Mouse (Mus musculus): Measurements from ENCODE around the gene Syngap1. TPM values are rescaled to one million over a fixed set of nuclear protein-coding genes. Genes with fewer than 3 reads are reported as not detected.
A peak's percentile ranks its signal among the peaks of the same experiment; 100 is the strongest.

Gene Syngap1
- total and polyA plus RNA-seq, 3 experiments: 2.7 to 24.6 TPM; not detected in 1

DNA sequence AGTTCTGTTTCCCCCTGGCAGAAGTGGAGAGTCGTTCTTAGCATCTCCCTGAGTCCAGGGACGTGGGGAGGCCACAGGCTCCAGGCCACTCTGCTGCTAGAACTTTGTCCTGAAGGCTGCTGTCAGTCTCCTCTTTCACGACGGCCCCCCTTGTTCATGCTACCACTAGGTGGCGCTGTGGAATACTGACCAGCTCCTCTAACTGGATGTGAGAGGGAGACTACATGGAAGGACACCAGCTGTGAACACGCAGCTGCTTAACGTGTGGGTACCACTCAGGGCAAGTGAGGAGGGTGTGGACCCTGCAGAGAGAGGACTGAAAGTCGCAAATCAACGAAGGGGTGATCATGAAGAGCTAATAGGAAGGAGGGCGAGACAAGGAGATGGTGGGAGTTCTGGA, 45.5 kb upstream of the Syngap1 start:
- Histone ChIP-seq H3K4me1 (ENCODE audit: control insufficient read depth in 1 of 2, insufficient read depth in 2 of 2, low read length in 2 of 2) (no peaks in the 10 kb centered on the region), H3K79me2 (ENCODE audit: control insufficient read depth, insufficient read depth, low read length, poor library complexity) (no peaks in the 10 kb centered on the region), H3K27ac (ENCODE audit: control insufficient read depth, low read depth, low read length) (no peak overlapping the region), H3K27me3 (ENCODE audit: control insufficient read depth in 1 of 2, insufficient read depth in 2 of 2, low read length in 2 of 2) (peaks cover 4 to 5% of the 10 kb centered on the region in 2 experiments; a peak in 2 of 4 replicates), H3K9ac (ENCODE audit: control insufficient read depth, low read depth, low read length, poor library complexity, severe bottlenecking) (no peak overlapping the region), H3K4me3 (ENCODE audit: control insufficient read depth in 1 of 2, insufficient read depth in 1 of 2, low read depth in 2 of 2, low read length in 2 of 2) (no peak overlapping the region), H3K36me3 (ENCODE audit: control insufficient read depth in 1 of 2, insufficient read depth in 2 of 2, low read length in 2 of 2) (no peaks in the 10 kb centered on the region), H3K9me3 (replicated peaks; ENCODE audit: insufficient read depth, low read length) (no peaks in the 10 kb centered on the region)
- DNase-seq (ENCODE audit: low read depth, low spot score): peak; percentile 82
- no peak for TF ChIP-seq ETS1 (IDR thresholded peaks at IDR 0.05; ENCODE audit: low read depth, low read length)
- TF ChIP-seq MYC (IDR thresholded peaks at IDR 0.05; ENCODE audit: low read depth, low read length): no peak
- TF ChIP-seq CTCF (IDR thresholded peaks at IDR 0.05 in 2 of 3, conservative IDR thresholded peaks at IDR 0.05 in 1 of 3; ENCODE audit: control insufficient read depth in 1 of 3, insufficient read depth in 1 of 3, low read depth in 2 of 3, low read length in 3 of 3, poor library complexity in 1 of 3, severe bottlenecking in 1 of 3): peak; percentile 86 to 93 (median 91)
- no peak for TF ChIP-seq RCOR1 (IDR thresholded peaks at IDR 0.05; ENCODE audit: low read depth, low read length)
- no peak for TF ChIP-seq EP300 (IDR thresholded peaks at IDR 0.05; ENCODE audit: low read depth in 1 of 2, low read length in 2 of 2)
- peak; percentile 87 for TF ChIP-seq SMC3 (IDR thresholded peaks at IDR 0.05; ENCODE audit: low read depth, low read length)
- no peak for TF ChIP-seq MYB (IDR thresholded peaks at IDR 0.05; ENCODE audit: low read depth, low read length)
- no peak for TF ChIP-seq POLR2AphosphoS5 (IDR thresholded peaks at IDR 0.05; ENCODE audit: borderline replicate concordance, low read depth, low read length)
- TF ChIP-seq MEF2A (IDR thresholded peaks at IDR 0.05; ENCODE audit: extremely low read depth, insufficient replicate concordance, low read depth, low read length, poor library complexity, severe bottlenecking): no peak
- TF ChIP-seq E2F4 (IDR thresholded peaks at IDR 0.05; ENCODE audit: borderline replicate concordance, low read depth, low read length): no peak
- peak; percentile 67 for TF ChIP-seq RAD21 (IDR thresholded peaks at IDR 0.05; ENCODE audit: low read depth, low read length)
- TF ChIP-seq ZC3H11A (IDR thresholded peaks at IDR 0.05; ENCODE audit: low read depth, low read length): peak; percentile 75
- TF ChIP-seq BHLHE40 (IDR thresholded peaks at IDR 0.05; ENCODE audit: borderline replicate concordance, low read depth, low read length): no peak
- TF ChIP-seq GATA1 (IDR thresholded peaks at IDR 0.05; ENCODE audit: low read depth, low read length): no peak
- no peak for TF ChIP-seq UBTF (IDR thresholded peaks at IDR 0.05; ENCODE audit: borderline replicate concordance, insufficient read depth, low read depth, low read length)
- peak; percentile 86 for TF ChIP-seq MAZ (IDR thresholded peaks at IDR 0.05; ENCODE audit: low read depth, low read length)
- no peak; the same call in 1 of the 2 replicates for TF ChIP-seq SIN3A (IDR thresholded peaks at IDR 0.05; ENCODE audit: low read length)
- no peak for TF ChIP-seq JUND (IDR thresholded peaks at IDR 0.05; ENCODE audit: low read depth, low read length)
- TF ChIP-seq POLR2A (IDR thresholded peaks at IDR 0.05; ENCODE audit: control insufficient read depth in 1 of 2, insufficient read depth in 1 of 2, low read depth in 1 of 2, low read length in 2 of 2, poor library complexity in 1 of 2): no peak
- TF ChIP-seq HCFC1 (IDR thresholded peaks at IDR 0.05; ENCODE audit: low read depth, low read length): no peak
- TF ChIP-seq MAFK (IDR thresholded peaks at IDR 0.05; ENCODE audit: borderline replicate concordance, low read depth, low read length): no peak

GRCm38 (mm10) chr17:26900916-26901315, 40.1 kb upstream of the Syngap1 start:
- H3K36me3 ChIP-seq (ENCODE audit: control insufficient read depth in 1 of 2, insufficient read depth in 2 of 2, low read length in 2 of 2): no peaks in the 10 kb centered on the region
- no peaks in the 10 kb centered on the region for H3K79me2 ChIP-seq (ENCODE audit: control insufficient read depth, insufficient read depth, low read length, poor library complexity)
- H3K27ac ChIP-seq (ENCODE audit: control insufficient read depth, low read depth, low read length): no peak overlapping the region
- H3K4me3 ChIP-seq (ENCODE audit: control insufficient read depth in 1 of 2, insufficient read depth in 1 of 2, low read depth in 2 of 2, low read length in 2 of 2): no peak overlapping the region
- H3K27me3 ChIP-seq (ENCODE audit: control insufficient read depth in 1 of 2, insufficient read depth in 2 of 2, low read length in 2 of 2): peaks cover 5 to 6% of the 10 kb centered on the region in 2 experiments; a peak in 3 of 4 replicates
- H3K9me3 ChIP-seq (replicated peaks; ENCODE audit: insufficient read depth, low read length): no peaks in the 10 kb centered on the region
- H3K4me1 ChIP-seq (ENCODE audit: control insufficient read depth in 1 of 2, insufficient read depth in 2 of 2, low read length in 2 of 2): no peaks in the 10 kb centered on the region
- DNase-seq (ENCODE audit: low read depth, low spot score): no peak
- no peak overlapping the region for H3K9ac ChIP-seq (ENCODE audit: control insufficient read depth, low read depth, low read length, poor library complexity, severe bottlenecking)
- TF ChIP-seq TAL1 (IDR thresholded peaks at IDR 0.05; ENCODE audit: low read length) (no peak), RAD21 (IDR thresholded peaks at IDR 0.05; ENCODE audit: low read depth, low read length) (no peak), CTCF (IDR thresholded peaks at IDR 0.05 in 2 of 3, conservative IDR thresholded peaks at IDR 0.05 in 1 of 3; ENCODE audit: control insufficient read depth in 1 of 3, insufficient read depth in 1 of 3, low read depth in 2 of 3, low read length in 3 of 3, poor library complexity in 1 of 3, severe bottlenecking in 1 of 3) (no peak), MAFK (IDR thresholded peaks at IDR 0.05; ENCODE audit: borderline replicate concordance, low read depth, low read length) (no peak), JUND (IDR thresholded peaks at IDR 0.05; ENCODE audit: low read depth, low read length) (no peak), USF2 (IDR thresholded peaks at IDR 0.05; ENCODE audit: borderline replicate concordance in 1 of 2, insufficient read depth in 1 of 2, low read depth in 1 of 2, low read length in 2 of 2) (no peak), TBP (IDR thresholded peaks at IDR 0.05; ENCODE audit: low read depth, low read length) (no peak), MXI1 (IDR thresholded peaks at IDR 0.05; ENCODE audit: low read depth, low read length) (no peak), ETS1 (IDR thresholded peaks at IDR 0.05; ENCODE audit: low read depth, low read length) (no peak), USF1 (IDR thresholded peaks at IDR 0.05; ENCODE audit: low read depth, low read length) (no peak), CHD2 (IDR thresholded peaks at IDR 0.05; ENCODE audit: low read length) (no peak), ELF1 (IDR thresholded peaks at IDR 0.05; ENCODE audit: low read depth, low read length) (no peak), NRF1 (IDR thresholded peaks at IDR 0.05; ENCODE audit: insufficient read depth, low read depth, low read length, poor library complexity, severe bottlenecking) (no peak), GABPA (IDR thresholded peaks at IDR 0.05; ENCODE audit: low read depth, low read length) (no peak), POLR2AphosphoS5 (IDR thresholded peaks at IDR 0.05; ENCODE audit: borderline replicate concordance, low read depth, low read length) (no peak)

Data from MEL (cell line).